Mouse (Mus musculus) C2C12 (cell line): Measurements from ENCODE around the gene Cdk17. TPM values are rescaled to one million over a fixed set of nuclear protein-coding genes. Genes with fewer than 3 reads are reported as not detected.

Experiments used
- H3K27me3 ChIP-seq: one replicate; pipeline ENCODE4 v1.6.1; 2011; ENCODE audit not compliant: control insufficient read depth, insufficient read depth, insufficient read length
- H3K36me3 ChIP-seq: one replicate; pipeline ENCODE4 v1.6.1; 2011; ENCODE audit not compliant: control insufficient read depth, insufficient read depth
- H3K4me3 ChIP-seq: one replicate; pipeline ENCODE4 v1.5.1; 2011; ENCODE audit warnings: mild to moderate bottlenecking, control low read depth; ENCODE audit not compliant: poor library complexity, insufficient read depth, severe bottlenecking
- H3K79me2 ChIP-seq: one replicate; pipeline ENCODE4 v1.6.1; 2011; ENCODE audit not compliant: control insufficient read depth, insufficient read depth
- H3K79me3 ChIP-seq: one replicate; pipeline ENCODE4 v1.6.1; 2011; ENCODE audit warnings: low read depth, control low read depth
- H3ac ChIP-seq: one replicate; pipeline ENCODE3; 2011; ENCODE audit warnings: low read depth; ENCODE audit not compliant: control insufficient read depth, insufficient read length
- CEBPB ChIP-seq: IDR thresholded peaks from one replicate; pipeline ENCODE4 v1.6.1; 2011; ENCODE audit warnings: low read depth, mild to moderate bottlenecking, control low read depth, moderate library complexity
- CTCF ChIP-seq: IDR thresholded peaks from one replicate; pipeline ENCODE4 v1.5.1; 2011; ENCODE audit not compliant: control insufficient read depth, insufficient read depth, insufficient read length
- FOSL1 ChIP-seq: IDR thresholded peaks from one replicate; pipeline ENCODE4 v1.8.0; 2011; ENCODE audit warnings: mild to moderate bottlenecking, low read length; ENCODE audit not compliant: poor library complexity, insufficient read depth, severe bottlenecking
- MAX ChIP-seq: IDR thresholded peaks from one replicate; pipeline ENCODE4 v1.6.1; 2011; ENCODE audit warnings: mild to moderate bottlenecking, control low read depth
- MYOD1 ChIP-seq: IDR thresholded peaks from one replicate; pipeline ENCODE4 v1.6.1; 2011; ENCODE audit warnings: low read depth; ENCODE audit not compliant: control insufficient read depth, insufficient read length
- MYOG ChIP-seq: IDR thresholded peaks from one replicate; pipeline ENCODE4 v1.6.1; 2011; ENCODE audit not compliant: control insufficient read depth, insufficient read length; ENCODE audit errors: extremely low read depth
- USF1 ChIP-seq: IDR thresholded peaks from one replicate; pipeline ENCODE4 v1.6.1; 2011; ENCODE audit warnings: low read depth, mild to moderate bottlenecking, control low read depth, moderate library complexity
- polyA plus RNA-seq: library from polyadenylated mRNA; unstranded; fragments of >200 nt; fragmentation: generic; extraction: Trizol; gene quantifications from one replicate; pipeline ENCODE4 v1.2.1, GENCODE M21; 2012; ENCODE audit warnings: missing spikeins

Gene Cdk17
- polyA plus RNA-seq, 1 experiment = 7.4 TPM

DNA sequence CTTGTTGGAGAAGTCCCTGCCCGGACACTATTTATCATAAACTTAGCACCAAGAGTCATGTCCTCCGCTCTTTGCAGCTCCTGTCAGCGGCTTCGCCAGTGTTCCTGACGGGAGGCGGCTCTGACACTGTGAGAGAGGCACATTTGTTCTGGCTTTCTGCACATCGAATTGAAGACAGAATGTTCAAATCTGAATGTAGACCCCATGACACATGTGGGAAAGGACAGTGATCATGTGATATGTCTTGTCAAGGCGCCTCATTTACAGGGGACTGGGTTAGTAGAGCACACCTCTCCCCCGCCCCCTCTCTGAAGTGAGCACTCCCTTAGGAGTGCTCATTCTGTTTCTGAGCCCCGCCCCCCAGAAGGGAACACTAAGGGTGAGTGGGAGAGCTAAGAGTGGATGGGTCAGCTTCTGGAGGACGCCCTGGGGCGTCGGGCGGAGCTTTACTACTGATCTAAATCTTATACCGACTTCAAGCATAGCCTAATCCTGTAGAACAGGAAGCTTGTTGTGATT lies 101.4 kb downstream of the Cdk17 start:
- Histone ChIP-seq H3K79me3 (peaks cover 10% of the 10 kb centered on the region), H3ac (no peak overlapping the region), H3K36me3 (peaks cover 69% of the 10 kb centered on the region), H3K4me3 (no peak overlapping the region), H3K27me3 (no peaks in the 10 kb centered on the region), H3K79me2 (peaks cover 61% of the 10 kb centered on the region)
- TF ChIP-seq MYOD1 (no peak), FOSL1 (no peak), MYOG (no peak), USF1 (no peak), MAX (no peak), CEBPB (no peak), CTCF (no peak)

DNA sequence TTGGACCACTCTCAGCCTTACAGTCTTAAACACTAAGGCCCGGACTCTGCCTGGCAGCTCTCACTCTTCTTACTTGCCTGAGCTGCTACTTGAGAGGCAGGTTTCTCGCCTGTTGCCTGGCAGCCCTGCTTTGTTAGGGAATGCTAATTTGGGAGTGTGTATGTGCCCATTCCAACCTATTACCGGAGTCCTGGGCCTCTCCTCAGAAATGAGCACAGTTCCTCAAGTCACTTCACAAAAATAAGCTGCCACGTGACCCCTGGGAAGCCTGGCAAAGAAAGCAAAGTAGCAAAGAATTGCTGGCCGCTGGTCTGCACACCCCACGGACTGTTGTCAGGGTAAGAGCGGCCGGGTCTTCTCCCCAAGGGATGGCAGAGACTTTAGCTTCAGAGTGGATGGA lies 102.8 kb downstream of the Cdk17 start:
- H3ac ChIP-seq = no peak overlapping the region
- peaks cover 75% of the 10 kb centered on the region for H3K79me2 ChIP-seq
- H3K79me3 ChIP-seq = peaks cover 23% of the 10 kb centered on the region
- TF ChIP-seq FOSL1 (no peak), USF1 (no peak), MAX (no peak), CEBPB (no peak), MYOG (no peak), CTCF (no peak), MYOD1 (no peak)
- no peaks in the 10 kb centered on the region for H3K27me3 ChIP-seq
- H3K4me3 ChIP-seq = no peak overlapping the region
- peaks cover 73% of the 10 kb centered on the region for H3K36me3 ChIP-seq

DNA sequence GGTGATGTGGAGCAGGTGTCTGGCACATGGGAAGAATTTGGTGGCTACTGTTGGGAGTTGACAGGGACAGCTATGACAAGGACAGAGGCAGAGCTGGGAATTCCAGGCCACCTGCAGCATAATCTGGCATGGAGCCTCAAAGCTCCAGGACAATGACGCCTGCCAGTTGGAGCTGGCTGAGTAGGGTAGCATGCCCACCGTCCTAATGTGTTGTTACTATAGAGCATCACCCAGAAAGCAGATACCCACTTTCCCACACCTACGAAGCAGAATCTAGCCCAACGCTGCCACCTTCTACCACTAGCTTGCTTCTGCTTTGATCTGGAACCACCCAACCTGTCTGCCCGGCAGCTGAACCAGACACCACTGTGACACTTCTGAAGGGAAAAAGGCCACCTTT lies 103.3 kb downstream of the Cdk17 start:
- Histone ChIP-seq H3K36me3 (peaks cover 79% of the 10 kb centered on the region), H3K4me3 (no peak overlapping the region), H3K79me3 (peaks cover 28% of the 10 kb centered on the region), H3K27me3 (no peaks in the 10 kb centered on the region), H3ac (no peak overlapping the region), H3K79me2 (peaks cover 81% of the 10 kb centered on the region)
- TF ChIP-seq CEBPB = no peak
- TF ChIP-seq MAX = no peak
- no peak for TF ChIP-seq CTCF
- TF ChIP-seq FOSL1 = no peak
- no peak for TF ChIP-seq MYOG
- no peak for TF ChIP-seq USF1
- TF ChIP-seq MYOD1 = no peak

DNA sequence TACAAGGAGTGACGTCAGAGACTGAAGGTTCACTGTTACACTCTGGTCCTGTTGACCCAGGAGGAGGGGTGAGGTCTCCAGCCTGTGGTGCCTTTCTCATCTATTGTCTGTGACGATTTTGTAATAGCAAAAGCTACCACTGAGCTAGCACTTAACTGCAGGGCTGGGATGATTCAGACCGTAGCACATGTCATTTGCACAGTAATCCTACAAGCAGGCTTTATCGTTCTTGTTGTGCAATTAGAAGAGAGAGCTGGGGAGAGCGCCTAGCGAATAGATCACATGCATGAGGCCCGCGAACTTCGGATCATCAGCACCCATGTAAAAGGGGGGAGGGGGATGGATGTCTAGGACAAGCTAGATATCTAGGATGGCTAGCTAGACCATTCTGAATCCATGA lies 105.2 kb downstream of the Cdk17 start:
- Histone ChIP-seq H3K36me3 (peaks cover 81% of the 10 kb centered on the region), H3ac (no peak overlapping the region), H3K79me3 (peaks cover 40% of the 10 kb centered on the region), H3K27me3 (no peaks in the 10 kb centered on the region), H3K4me3 (no peak overlapping the region), H3K79me2 (peaks cover 83% of the 10 kb centered on the region)
- TF ChIP-seq MYOD1 (no peak), CEBPB (no peak), MAX (no peak), USF1 (no peak), FOSL1 (no peak), MYOG (no peak)

DNA sequence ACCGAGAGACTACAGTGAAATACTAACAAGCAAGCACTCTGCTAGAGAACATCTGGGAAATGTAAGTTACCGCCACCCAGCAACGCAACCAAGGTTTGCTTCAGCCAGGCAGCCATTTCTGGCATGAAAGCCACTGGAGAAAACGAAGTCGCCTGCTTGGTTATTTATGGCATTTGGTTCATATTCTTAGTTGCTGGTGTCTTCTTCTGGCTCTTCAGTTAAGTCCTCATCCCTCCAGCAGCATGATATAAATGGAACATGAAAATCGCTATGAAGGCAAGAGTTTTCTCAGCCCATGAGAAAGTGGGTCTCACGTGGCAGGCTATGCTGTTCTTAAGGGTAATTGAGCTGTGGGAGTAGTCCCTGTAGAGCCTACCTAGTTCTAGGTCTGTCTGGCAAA lies 105.8 kb downstream of the Cdk17 start:
- H3K79me2 ChIP-seq = peaks cover 83% of the 10 kb centered on the region
- H3K27me3 ChIP-seq = no peaks in the 10 kb centered on the region
- H3K36me3 ChIP-seq = peaks cover 75% of the 10 kb centered on the region
- H3K4me3 ChIP-seq = no peak overlapping the region
- TF ChIP-seq USF1 (no peak), MAX (no peak), MYOD1 (no peak), FOSL1 (no peak), CEBPB (no peak), MYOG (no peak), CTCF (no peak)
- H3K79me3 ChIP-seq = peaks cover 41% of the 10 kb centered on the region
- H3ac ChIP-seq = no peak overlapping the region

DNA sequence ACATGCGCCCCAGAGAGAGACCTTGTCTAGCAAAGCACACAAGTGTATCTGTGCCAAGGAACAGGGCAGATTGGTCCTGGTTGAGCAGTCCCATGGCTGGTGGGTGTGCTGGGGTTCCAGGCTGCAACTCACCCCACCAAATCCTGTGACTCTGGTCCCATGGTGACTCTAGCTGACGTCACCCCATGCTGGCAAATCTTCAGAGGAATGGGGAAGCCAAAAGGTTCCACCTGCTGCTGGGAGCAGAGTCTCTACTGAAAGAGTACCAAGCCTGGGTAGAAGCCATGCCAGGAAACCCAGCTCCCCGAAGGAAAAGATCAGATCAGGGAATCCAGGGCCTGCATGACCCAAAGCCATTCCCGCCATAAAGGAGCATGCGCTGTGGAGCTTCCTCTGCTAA lies 106.8 kb downstream of the Cdk17 start:
- H3K27me3 ChIP-seq = no peaks in the 10 kb centered on the region
- H3K79me3 ChIP-seq = peaks cover 39% of the 10 kb centered on the region
- no peak overlapping the region for H3K4me3 ChIP-seq
- H3ac ChIP-seq = no peak overlapping the region
- H3K79me2 ChIP-seq = peaks cover 79% of the 10 kb centered on the region
- H3K36me3 ChIP-seq = peaks cover 70% of the 10 kb centered on the region
- TF ChIP-seq USF1 = no peak
- no peak for TF ChIP-seq MYOD1
- no peak for TF ChIP-seq FOSL1
- TF ChIP-seq MAX = no peak
- TF ChIP-seq CEBPB = no peak
- TF ChIP-seq CTCF = no peak
- TF ChIP-seq MYOG = no peak
